Mouse (Mus musculus): ENCODE measurements at regions not wholly inside any gene's neighbourhood (a gene's known extent, or its start where the extent isn't known, plus 50 kb on each side); places are given as distances from the start of the nearest gene placed in this dataset.

DNA sequence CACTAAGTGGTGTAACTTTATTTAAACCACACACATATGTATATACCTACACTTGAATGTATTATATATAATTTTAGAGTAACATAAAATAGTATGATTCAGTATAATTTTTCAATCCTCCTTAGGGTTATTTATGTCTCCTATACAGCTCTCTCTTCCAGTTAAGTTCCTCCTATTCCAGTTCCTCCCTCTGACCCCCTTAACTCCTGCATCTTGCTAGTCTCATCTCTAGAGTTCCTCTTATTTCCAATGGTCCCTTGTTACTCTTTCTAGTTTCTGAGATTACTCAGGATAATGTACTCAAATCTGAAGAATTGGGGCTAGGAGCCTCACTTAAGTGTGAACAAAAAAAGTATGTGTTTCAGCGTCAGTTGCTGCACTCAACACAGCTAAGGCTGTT, 88.4 kb upstream of the Tex13c2 start:
- TF ChIP-seq ZC3H11A (IDR thresholded peaks at IDR 0.05; ENCODE audit: borderline replicate concordance, low read depth, low read length) (no peak), MAFK (IDR thresholded peaks at IDR 0.05; ENCODE audit: insufficient read depth, low read depth, low read length) (no peak), HCFC1 (IDR thresholded peaks at IDR 0.05; ENCODE audit: borderline replicate concordance, insufficient read depth, low read length) (no peak), CHD2 (IDR thresholded peaks at IDR 0.05; ENCODE audit: low read depth, low read length) (no peak)

All from ES-E14 (cell line).